Mouse (Mus musculus) T-helper 1 cell (primary cell): ENCODE measurements around the gene Sgcg.

ENCODE experiments used
- in situ Hi-C: fragments of 300-600 bp; cut with MboI, MseI; formaldehyde crosslinking; loops from one replicate; pipeline ENCODE4 v1.15.1; 2025; ENCODE audit warnings: high pct_unique_total_duplicates

Gene Sgcg

DNA sequence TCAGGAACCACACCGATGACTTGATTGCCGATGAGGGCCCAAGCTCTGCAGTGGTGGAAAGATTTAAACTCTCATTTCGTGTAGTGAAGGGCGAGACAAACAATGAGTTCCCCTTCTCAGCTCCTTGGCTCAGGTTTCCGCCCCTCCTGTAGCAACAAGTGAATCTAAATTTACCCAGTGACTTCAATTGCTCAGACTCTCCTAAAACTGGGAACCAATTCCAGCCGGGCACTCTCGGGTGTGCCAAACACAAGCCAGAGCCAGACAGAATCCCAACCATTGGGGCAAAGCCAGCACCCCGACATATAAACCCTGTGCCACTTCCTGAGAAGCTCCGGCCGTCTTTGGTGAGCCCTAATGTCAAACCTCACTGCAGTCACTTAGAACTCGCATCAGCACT, at the start of gene Sgcg:
Gene Sgcg (minus strand): TSS at position 139 of the 400 bp plus-strand sequence.
- in situ Hi-C loops: no loop called here

DNA sequence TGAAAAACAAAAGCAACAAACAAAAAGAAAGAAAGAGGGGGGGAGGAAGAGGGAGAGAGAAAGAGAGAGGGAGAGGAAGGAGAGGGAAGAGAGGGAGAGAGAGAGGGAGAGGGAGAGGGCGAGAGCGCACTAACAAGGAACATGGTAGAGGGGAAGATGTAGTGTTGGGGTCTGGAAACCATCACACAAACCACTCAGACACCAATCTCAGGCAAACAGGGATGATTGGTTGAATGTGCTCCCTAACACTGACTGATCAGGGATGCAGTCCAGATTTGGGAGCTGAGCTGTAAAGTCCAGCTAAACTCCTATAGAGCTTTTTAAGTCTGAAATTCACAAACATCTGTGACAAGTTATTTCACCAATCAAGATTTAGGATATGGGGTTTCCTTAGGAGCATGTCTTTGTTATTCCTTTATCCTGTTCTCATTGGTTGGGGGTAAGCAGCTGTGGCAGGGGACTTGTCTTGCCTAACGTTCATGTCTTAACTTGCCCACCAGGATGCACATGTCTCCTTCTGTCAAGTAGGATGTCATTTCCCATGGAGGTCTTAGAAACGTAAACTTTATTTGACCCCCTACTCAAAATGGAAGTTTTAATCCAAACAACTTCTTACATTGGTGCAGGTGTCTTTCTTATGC, 45.8 kb upstream of the Sgcg start:
- in situ Hi-C loops: loop anchor here (10.0 kb wide), 1 partner anchor 509 kb away; no protein-coding TSS in a partner anchor

DNA sequence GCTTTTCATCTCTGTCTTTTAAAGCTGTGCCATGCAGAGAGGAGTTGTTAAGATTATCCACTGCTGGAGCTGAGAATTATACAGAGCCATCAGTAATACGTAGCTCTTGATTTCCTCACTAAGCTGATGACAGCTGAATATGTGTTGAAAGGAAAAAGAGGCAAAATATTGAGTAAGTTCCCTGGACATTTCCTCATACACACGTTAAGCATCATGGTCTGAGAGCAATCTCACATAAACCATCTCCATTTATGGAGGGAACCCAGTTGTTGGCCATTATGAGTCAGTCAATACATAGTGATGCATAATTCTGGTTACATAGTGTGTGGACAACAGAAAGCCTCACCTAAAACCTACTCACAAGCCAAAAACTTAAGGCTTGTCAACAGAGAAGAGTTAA, 44.1 kb upstream of the Sgcg start:
- in situ Hi-C loops: loop anchor here (10.0 kb wide), 1 partner anchor 508 kb away; no protein-coding TSS in a partner anchor

DNA sequence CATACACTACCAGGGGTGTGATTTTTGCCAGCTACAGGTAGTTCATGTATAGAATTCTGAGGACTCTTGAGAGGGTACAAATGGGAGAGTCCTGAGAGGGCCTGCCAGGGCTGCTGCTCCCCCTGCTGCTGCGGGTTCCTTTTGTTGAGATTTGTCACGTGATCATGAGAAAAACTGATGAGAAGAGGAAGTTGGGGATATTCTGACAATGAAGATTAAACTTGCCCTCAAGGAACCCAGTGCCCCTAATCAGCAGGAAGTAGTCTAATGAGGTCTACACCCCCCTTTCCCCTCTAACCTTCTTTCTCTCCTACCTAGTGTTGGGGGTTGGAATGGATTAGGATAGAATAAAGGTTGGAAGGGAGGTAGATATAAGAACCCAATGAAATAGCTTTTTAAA, 43.0 kb upstream of the Sgcg start:
- in situ Hi-C loops: loop anchor here (10.0 kb wide), 1 partner anchor 507 kb away; no protein-coding TSS in a partner anchor

DNA sequence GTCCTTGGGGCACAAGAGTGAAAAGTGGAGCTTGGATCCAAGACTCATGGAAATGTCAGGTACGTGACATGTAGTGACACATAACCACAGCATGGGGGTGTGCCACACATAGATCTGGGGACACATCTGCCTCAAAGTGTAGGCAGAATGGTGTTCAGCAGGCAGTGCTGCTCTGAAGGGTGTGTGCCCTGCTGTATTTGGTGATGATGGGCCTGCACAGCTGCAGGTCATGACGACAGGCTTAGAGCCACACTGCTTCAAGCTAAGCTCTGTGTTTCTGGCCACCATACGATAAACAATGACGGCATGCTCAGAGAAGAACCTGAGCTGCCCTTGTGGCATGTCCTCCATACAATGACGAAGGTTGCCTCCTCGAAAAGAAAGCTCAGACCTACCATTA, 41.5 kb upstream of the Sgcg start:
- in situ Hi-C loops: loop anchor here (10.0 kb wide), 1 partner anchor 505 kb away; no protein-coding TSS in a partner anchor

DNA sequence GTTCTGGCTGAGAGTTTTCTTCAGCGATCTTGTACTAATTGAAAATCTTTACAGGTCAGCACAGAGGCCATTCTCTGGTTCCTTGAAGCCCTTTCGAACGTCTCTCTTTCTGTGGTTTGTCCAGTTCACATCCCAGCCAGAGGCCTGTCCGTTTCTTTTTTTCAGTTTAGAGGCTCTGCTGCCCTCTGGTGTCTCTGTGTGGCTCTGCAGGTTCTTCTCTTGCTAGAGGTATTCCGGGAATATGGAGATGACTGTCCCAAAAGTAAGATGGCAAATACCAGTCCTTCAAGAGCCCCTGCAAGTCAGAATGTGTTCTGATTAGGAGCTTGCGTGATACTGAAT, 36.4 kb upstream of the Sgcg start:
- in situ Hi-C loops: no loop called here

DNA sequence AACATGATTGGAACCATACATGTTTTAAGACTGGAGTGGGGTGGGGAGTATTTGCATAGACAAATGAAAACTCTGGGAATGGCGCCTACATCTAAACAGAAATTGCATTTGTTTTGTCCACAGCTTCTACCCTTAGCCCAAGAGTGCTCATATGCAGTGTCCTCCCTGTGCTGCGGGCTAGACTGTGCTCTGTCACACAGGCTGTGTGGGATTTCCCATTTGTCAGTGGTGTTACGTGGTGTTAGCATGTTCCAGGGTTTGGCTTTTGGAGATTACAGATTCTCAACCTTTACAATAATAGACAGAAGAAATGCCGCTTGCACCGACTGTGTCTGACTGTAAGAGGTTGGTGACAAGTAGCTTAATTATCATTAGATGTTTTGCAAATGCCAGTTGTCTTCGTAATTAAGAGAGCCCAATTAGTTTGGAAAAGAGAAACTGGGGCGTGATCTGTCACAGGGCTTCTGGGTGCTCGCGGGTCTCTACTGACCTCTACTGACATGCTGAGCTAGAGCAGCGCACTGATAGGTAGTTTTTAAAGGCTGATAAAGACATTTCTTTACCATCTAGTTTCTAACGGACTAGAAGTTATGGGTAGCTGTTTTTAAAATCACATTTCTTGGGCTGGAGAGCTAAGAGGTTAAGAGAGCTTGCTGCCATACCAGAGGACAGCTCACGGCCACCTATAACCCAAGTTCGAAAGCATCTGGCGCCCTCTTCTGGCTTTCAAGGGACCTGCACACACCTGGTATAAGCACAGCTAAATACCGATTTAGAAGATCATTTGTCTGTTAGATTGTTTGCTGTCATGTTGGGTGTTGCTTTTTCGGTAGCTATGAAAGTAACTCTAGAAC, 35.8 kb upstream of the Sgcg start:
- in situ Hi-C loops: no loop called here

DNA sequence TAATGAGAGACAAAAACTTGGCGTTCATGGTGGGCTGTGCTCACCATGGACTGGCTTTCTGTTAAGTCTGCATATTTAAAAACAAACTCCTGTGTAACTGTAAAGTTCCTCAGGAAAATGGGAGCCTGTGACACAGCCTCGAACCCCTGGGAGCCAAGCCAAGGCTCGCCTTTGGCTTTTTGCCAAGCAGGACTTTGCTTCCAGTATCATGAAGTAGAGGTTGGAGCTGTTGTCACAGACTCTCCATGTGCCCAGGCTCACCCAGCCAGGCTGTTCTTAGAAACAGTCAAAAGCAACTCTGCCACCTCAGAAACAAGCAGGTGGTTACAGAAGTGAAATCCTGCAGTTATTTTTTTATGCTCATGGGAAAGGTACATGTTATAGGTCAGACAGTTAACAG, 32.4 kb upstream of the Sgcg start:
- in situ Hi-C loops: no loop called here

DNA sequence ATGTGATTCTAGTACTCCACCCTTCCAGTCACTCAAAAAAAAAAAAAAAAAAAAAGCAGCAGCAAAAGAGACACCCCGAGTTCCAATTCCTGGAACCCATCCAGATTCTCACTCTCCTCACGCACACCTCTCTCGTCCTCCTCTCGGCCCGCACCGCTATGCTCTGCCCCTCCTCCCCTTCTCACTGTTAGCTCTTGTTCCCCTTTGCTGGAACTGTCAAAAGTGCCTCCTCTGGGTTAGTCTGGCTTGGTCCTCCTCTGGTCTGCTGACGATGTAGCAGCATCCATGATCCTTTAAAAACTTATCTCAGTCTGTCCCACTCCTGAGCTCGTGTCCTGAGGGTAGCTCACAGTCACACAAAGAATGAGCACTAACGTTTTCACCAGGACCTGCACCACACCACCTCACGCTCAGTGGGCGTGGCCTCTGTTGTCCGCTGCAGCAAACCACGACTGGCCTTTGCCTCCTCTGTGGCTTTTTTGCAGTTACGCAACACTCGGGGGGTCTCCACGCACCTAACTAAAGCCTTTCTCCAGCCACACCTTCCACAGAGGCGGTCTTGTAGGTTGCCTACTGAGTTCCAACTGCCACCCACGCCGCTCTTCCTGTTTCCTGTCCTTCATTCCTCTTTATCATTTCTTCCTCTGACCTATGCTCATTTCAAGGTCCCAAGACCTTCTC, 30.5 kb upstream of the Sgcg start:
- in situ Hi-C loops: no loop called here

DNA sequence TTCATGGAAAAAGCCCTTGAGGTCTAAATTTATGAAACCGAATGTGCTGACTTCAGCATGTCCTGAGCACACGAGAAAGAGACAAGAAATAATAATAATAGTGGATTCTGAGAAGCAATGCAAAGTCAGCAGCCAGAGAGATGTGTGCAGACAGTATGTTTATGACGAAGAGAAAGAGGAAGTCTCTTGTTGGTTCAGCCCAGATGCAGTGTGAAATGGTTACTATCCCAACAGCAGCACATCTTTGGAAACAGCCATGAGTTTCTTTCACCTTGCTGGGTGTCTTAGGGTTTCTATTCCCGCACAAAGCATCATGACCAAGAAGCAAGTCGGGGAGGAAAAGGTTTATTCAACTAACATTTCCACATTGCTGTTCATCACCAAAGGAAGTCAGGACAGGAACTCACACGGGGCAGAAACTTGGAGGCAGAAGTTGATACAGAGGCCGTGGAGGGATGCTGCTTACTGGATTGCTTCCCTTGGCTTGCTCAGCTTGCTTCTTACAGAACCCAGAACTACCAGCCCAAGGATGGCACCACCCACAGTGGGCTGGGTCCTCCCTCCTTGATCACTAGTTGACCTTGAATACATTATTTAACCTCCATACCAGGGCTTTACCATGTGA, 20.5 kb upstream of the Sgcg start:
- in situ Hi-C loops: no loop called here

DNA sequence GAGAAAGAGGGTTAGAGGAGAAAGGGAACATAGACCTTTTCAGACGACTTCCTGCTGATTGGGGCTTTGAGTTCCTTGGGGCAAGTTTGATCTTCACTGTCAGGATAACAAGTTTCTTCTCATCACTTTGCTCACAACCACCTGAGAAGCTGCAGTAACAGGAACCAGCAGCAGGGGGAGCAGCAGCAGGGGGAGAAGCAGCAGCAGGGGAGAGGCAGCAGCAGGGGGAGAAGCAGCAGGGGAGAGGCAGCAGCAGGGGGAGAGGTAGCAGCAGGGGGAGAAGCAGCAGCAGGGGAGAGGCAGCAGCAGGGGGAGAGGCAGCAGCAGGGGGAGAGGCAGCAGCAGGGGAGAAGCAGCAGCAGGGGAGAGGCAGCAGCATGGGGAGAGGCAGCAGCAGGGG, 19.0 kb upstream of the Sgcg start:
- in situ Hi-C loops: no loop called here

DNA sequence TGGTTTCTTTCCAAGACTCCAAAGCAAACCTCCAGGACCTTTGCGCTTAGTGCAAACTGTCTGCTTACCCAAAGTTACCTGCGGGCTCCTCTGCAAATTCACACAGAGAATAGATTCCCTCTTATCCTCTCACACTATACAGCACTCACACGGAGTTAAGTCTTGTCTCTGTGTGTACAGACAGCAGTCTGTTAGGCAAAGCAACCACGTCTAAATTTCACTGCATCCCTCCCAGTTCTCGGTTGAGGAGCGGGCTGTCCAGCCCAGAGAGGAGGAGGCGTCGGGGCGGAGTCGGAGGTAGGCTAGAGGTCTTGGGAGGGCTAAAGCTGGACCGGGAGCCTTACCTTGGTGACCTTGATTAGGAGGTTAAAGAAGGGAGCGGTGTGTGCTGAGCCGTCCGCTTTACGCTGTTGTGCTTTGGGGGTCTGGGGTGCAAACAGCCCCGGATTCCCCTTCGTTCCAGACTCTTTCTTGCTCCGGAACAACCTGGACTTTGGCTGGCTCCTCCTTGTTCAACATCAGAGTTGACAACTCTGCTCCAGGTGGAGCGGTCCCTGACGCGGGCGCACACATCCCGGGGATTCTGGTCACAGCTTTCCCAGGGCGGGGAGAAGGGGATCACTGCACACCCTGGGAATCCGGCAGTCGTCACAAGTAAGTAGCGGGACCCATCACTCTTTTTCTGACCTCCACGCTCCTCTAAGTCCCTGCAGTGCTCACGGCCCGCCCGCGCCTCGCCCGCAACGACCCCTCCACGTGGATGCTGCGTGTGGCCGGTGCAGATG, 16.3 kb upstream of the Sgcg start:
- in situ Hi-C loops: no loop called here

DNA sequence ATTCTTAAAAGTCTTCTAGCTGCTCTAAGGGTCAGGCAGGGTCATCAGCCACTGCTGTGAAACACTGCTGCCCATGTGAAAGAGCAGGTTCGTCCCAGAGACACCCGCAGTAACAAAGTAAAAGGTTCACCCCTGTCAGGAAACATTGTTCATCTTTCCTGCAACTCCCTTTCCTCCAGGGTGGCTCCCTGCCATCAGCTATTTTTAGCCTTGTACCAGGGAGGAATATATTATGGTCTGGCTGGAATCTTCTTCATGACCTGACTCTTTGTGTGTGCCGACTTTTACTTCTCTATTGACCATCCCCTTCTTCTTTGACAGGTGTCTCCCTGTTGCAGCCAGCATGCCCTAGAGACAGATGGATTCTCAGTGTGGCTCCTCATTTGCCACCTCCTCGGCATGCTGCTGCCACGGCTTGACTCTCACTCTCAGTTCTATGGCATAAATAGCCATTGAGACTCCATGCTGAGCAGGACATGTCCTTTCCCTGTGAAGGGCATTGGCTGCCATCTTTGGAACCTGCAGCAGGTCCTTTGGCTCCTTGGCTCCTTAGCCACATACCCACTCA, 9.7 kb upstream of the Sgcg start:
- in situ Hi-C loops: no loop called here

DNA sequence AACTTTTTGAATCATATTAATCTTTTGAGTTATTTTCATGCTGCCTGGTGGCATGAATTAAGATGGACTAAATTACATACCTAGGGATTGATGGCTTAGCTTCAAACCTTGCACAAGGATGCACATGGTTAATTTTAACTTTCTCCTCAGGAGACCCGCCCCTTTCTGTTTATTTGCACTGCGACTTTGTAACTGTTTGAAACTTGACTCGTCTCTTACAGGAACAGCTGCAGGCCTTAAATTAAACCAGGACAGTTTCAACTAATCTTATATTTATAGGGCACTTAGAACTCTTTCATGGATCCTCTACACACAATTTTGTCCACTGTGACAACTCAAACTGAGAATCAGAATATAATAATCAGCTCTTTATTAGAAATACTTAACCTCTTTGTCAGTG, 794 bp upstream of the Sgcg start:
- in situ Hi-C loops: no loop called here

DNA sequence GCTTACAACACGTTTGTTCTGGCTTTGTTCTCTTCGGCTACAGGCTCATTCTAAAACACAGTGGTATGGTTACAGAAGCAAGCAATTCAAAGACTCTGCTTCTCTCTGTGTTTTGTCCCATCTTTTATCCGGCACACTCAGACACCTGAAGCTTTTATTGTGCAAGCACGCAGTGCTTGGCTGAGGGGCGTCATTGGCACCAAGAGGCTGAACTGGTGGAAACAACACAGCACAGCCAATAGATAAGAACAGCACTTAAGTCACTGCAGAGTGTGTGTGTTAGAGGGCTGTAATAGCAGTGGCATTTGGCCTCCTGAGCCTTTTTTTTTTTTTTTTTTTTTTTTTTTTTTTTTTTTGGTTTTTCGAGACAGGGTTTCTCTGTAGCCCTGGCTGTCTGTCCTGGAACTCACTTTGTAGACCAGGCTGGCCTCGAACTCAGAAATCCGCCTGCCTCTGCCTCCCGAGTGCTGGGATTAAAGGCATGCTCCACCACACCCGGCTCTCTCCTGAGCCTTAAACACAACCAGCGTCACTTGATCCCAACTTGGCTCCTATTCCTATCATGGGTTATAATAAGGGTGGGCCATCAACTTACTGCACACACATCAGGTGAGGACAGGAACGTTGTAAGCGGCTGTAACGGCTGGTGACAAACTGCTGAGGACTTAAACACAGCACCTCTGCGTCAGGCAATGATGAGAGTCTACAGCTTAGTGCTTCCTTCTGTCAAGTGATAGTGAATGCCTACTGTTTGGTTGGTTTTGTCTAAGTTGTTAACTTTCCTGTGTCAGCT, 5.5 kb downstream of the Sgcg start:
- in situ Hi-C loops: no loop called here

DNA sequence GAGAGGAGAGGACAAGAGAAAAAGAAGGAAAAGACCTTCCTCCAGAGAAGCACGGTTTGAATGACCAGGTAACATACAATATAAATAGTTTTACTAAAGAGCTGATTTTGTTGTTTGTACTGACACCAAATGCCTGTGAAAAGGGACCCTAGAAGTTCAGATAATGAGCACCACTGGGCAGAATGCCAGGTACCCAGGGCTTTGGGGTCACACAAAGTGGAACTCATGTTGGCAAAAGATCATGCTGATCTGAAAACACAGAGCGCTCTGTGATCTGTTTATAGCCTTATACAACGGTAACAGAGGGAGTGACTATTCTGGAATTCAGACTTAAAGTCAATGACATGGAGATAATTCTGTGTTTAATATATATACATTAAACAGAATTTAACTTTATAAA, 11.8 kb downstream of the Sgcg start:
- in situ Hi-C loops: no loop called here

DNA sequence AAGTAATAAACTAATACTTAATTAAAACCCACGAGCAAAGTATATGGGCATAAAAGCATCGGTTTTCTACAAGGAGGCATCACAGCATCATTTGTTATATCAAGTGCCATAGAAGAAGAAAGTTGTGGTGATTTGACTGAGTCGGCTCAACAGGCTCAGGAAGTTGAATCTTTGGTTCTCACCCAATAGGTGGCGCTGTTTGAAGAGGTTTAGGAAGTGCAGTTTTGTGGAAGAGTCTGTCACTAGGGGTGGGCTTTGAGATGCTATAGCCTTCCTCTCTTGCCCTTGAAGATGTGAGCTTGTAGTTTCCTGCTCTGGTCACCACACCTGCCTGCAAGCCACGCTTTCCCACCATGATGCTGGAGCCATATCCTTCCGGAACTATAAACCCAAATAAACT, 15.7 kb downstream of the Sgcg start:
- in situ Hi-C loops: no loop called here

DNA sequence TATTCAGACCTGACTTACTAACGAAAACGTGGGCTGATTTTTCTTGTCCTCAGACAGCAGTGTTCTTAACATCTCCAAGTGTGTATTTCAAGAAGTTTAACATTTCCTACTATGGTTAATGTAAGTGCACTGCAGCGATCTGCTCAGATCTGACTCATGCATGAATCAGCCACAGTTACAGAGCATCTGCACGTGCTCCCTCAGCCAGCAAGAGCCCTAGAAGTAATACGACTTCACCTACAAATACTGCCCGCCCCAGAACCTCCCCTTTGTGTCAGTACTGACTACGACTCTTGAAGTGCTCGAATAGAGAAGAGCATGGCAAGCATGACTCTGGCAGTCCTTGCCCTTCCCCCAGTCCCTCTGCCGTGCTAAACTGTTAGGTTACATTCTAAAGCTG, 19.5 kb downstream of the Sgcg start:
- in situ Hi-C loops: no loop called here

DNA sequence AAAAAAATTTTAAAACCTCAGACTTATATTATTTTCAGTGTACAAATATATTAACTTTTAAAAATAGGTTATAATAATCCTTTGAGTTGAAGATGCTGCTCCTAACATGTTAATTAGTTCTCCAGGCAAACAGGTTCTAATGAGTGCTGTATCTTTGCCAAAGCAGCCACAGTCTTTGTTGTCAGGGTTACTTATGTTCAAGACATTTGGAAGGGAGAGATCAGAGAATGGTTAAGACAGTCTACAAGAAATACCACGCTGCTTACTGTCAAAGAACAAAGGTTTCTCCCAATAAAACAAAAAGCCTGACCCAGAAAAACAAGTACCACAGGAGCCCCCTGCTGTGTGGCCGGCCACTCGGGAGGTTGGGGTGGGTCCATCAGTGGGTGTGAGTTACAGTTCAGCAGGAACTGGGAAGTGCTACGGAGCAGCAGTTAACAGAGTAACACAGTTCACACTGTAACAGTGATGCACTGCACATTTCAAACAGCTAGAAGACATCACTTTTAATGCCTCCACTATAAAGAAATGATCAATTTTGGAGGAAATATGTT, 21.1 kb downstream of the Sgcg start:
- in situ Hi-C loops: no loop called here
